Mouse (Mus musculus): ENCODE measurements around the gene Iffo2.

DNA sequence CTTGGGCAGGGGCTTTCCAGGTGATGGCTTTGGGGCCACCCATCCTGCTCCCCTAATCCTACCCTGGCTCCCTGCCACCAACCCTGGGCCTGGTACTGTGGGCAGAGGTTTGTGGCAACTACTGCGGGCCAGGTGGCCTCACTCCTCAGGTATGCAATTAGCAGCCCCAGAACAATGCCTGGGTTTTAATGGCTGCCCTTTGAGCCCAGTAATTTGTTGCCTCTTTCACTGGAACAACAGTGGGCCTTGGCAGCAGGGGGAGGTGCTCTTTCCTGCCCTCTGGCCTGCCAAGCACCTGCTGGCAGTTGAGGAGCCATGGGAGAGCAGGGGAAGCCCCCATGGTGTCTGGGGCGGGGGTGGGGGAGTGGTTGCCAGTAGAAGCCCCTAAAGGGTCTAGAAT is 21.3 kb upstream of the Iffo2 start:
- TF ChIP-seq GABPA (IDR thresholded peaks at IDR 0.05; ENCODE audit: low read depth, low read length) (no peak), MAX (IDR thresholded peaks at IDR 0.05; ENCODE audit: low read length) (no peak), CHD2 (IDR thresholded peaks at IDR 0.05; ENCODE audit: low read length) (no peak), JUND (IDR thresholded peaks at IDR 0.05; ENCODE audit: low read depth, low read length) (no peak), CTCF (IDR thresholded peaks at IDR 0.05 in 2 of 3, conservative IDR thresholded peaks at IDR 0.05 in 1 of 3; ENCODE audit: control insufficient read depth in 1 of 3, insufficient read depth in 1 of 3, low read depth in 2 of 3, low read length in 3 of 3, poor library complexity in 1 of 3, severe bottlenecking in 1 of 3) (no peak), MEF2A (IDR thresholded peaks at IDR 0.05; ENCODE audit: extremely low read depth, insufficient replicate concordance, low read depth, low read length, poor library complexity, severe bottlenecking) (no peak)
